ENCODE assay signal across 8 mouse cellular contexts in the genomic region with DNA sequence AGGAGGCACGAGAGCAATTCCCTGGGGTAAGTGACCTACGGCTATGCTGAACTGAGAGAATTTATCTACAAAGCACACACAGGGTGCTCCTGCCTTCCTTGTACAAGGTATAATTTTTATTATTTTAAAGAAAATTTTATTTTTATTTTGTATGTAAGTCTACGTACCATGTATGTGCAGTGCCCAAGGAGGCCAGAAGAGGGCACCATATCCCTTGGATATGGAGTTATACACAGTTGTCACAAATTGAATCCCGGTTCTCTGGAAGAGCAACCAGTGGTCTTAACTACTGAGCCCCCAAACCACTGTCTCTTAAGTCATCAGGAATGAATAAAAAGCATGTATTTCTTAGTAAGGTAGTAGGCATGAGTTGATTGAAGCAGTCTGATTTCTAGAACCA. TPM values are rescaled to one million over a fixed set of nuclear protein-coding genes. Genes with fewer than 3 reads are reported as not detected.
A peak's percentile ranks its signal among the peaks of the same experiment; 100 is the strongest.
DNase-seq lines count a peak whose midpoint lies in the region; ATAC-seq and TF ChIP-seq lines count a peak whose summit lies in the region.

No protein-coding gene starts in this region.

- TF ChIP-seq CTCF in heart, adult 2 months (IDR thresholded peaks at IDR 0.05), result peak; percentile 82

- TF ChIP-seq EP300 in heart, adult 2 months (IDR thresholded peaks at IDR 0.05; ENCODE audit: insufficient read depth, low read depth, low read length), result no peak

- intact Hi-C loops in heart, adult 2 months (cut with DNase I), result no loop called here

- no peaks in the 10 kb centered on the region for H3K4me1 ChIP-seq in heart, adult 2 months (ENCODE audit: control insufficient read depth, insufficient read depth, low read length)

- H3K4me3 ChIP-seq in heart, adult 2 months, result no peak overlapping the region

- no peak overlapping the region for H3K9ac ChIP-seq in heart, adult 2 months (ENCODE audit: low read depth, low read length)

- H3K27ac ChIP-seq in heart, adult 2 months, result no peak overlapping the region

- ATAC-seq in erythroblast, adult 5-6 weeks (replicated peaks; ENCODE audit: low FRiP score, poor library complexity, severe bottlenecking), result no peak

- H3K36me3 ChIP-seq in heart, adult 2 months (ENCODE audit: control insufficient read depth, insufficient read depth, low read length), result no peaks in the 10 kb centered on the region

- 53% methylated on average over 4 of the region's 4 CpGs for WGBS in heart, adult 2 months

- peak in 1 of 2 experiments; percentile 53 for DNase-seq in heart, adult 2 months
- no peak for DNase-seq in heart, adult 9 months (ENCODE audit: low spot score in 2 of 2)
- DNase-seq in right cerebral cortex, adult 18-20 months, result peak; percentile 49
- no peak for DNase-seq in right cerebral cortex, postnatal 36 days (ENCODE audit: low spot score in 2 of 2)
- peak; percentile 78 to 83 for DNase-seq in cerebellum, postnatal 10 days
- DNase-seq in layer of hippocampus, adult 11-12 months (ENCODE audit: low spot score), result peak; percentile 75
- DNase-seq in natural killer cell, adult 2 months (ENCODE audit: low spot score in 2 of 2), result peak; percentile 27 to 28

- H3K27me3 ChIP-seq in heart, adult 2 months (ENCODE audit: control insufficient read depth, insufficient read depth, low read length), result no peaks in the 10 kb centered on the region

- no peaks in the 10 kb centered on the region for H3K79me2 ChIP-seq in heart, adult 2 months (replicated peaks; ENCODE audit: control insufficient read depth, insufficient read depth, low read length)

- TF ChIP-seq POLR2A in heart, adult 2 months (IDR thresholded peaks at IDR 0.05; ENCODE audit: insufficient read depth, low read depth, low read length), result no peak

RNA-seq across cellular contexts. Expression of a gene that starts 4.8 kb away (rescaled TPM):
- total RNA-seq in heart, adult 2 months (2021), result not detected
- polyA plus RNA-seq in heart, adult 2 months (2012; rRNA removed), result not detected in 2 replicates
- total RNA-seq in erythroblast, adult 5-6 weeks (2015; ENCODE audit: low replicate concordance), result not detected in 2 replicates
- total RNA-seq in erythroblast, adult 5-6 weeks (2017; ENCODE audit: low replicate concordance), result not detected in 2 replicates

RNA-seq across cellular contexts. Expression of a gene that starts 26.2 kb away (rescaled TPM):
- total RNA-seq in heart, adult 2 months (2021), result under 1 TPM in 1 of 2 experiments, not detected in 1; 0.27 TPM
- 0.23 and 0.35 TPM in 2 replicates for polyA plus RNA-seq in heart, adult 2 months (2012; rRNA removed)
- total RNA-seq in erythroblast, adult 5-6 weeks (2015; ENCODE audit: low replicate concordance), result not detected in 2 replicates
- not detected in 2 replicates for total RNA-seq in erythroblast, adult 5-6 weeks (2017; ENCODE audit: low replicate concordance)

RNA-seq across cellular contexts. Expression of a gene that starts 28.6 kb away (rescaled TPM):
- total RNA-seq in heart, adult 2 months (2021), result not detected
- polyA plus RNA-seq in heart, adult 2 months (2012; rRNA removed), result 0.62 TPM in 1 of 2 replicates, not detected in the other
- total RNA-seq in erythroblast, adult 5-6 weeks (2015; ENCODE audit: low replicate concordance), result not detected in 2 replicates
- total RNA-seq in erythroblast, adult 5-6 weeks (2017; ENCODE audit: low replicate concordance), result not detected in 2 replicates

RNA-seq across cellular contexts. Expression of a gene that starts 59.3 kb away (rescaled TPM):
- total RNA-seq in heart, adult 2 months (2021), result not detected
- not detected in 2 replicates for polyA plus RNA-seq in heart, adult 2 months (2012; rRNA removed)
- not detected in 2 replicates for total RNA-seq in erythroblast, adult 5-6 weeks (2015; ENCODE audit: low replicate concordance)
- not detected in 2 replicates for total RNA-seq in erythroblast, adult 5-6 weeks (2017; ENCODE audit: low replicate concordance)

Comparison
In these comparisons a context has a peak if more than half of its experiments do, and no peak if none do; other contexts are left out.
1. DNase-seq: peak in right cerebral cortex, adult 18-20 months (single experiment), cerebellum, postnatal 10 days (2 of 2), layer of hippocampus, adult 11-12 months (single experiment) and natural killer cell, adult 2 months (2 of 2); none in heart, adult 9 months (0 of 2) and right cerebral cortex, postnatal 36 days (0 of 2).